Mouse (Mus musculus): Measurements from ENCODE around the gene Col6a3. TPM values are rescaled to one million over a fixed set of nuclear protein-coding genes. Genes with fewer than 3 reads are reported as not detected.
A peak's percentile ranks its signal among the peaks of the same experiment; 100 is the strongest.

The Col6a3 gene
- polyA plus RNA-seq, 1 experiment from 2014 or later, result 0.13 TPM

- ChIA-PET CTCF (no interaction called here), POLR2A (no interaction called here)
- in situ Hi-C loops (cut with MboI; ENCODE audit: low pct_unique_long_range_greater_than_20kb), result no loop called here
- no peak for ATAC-seq
- TF ChIP-seq CTCF (IDR thresholded peaks at IDR 0.05), result no peak
- no peak for DNase-seq (ENCODE audit: low read depth, low spot score)
- no peaks in the 10 kb centered on the region for H3K27me3 ChIP-seq
These were observed 43.3 kb downstream of the Col6a3 start for GRCm38 (mm10) chr1:90800466-90800865.

- ChIA-PET CTCF (no interaction called here), POLR2A (no interaction called here)
- H3K27me3 ChIP-seq, result no peaks in the 10 kb centered on the region
- no peak for TF ChIP-seq CTCF (IDR thresholded peaks at IDR 0.05)
- in situ Hi-C loops (cut with MboI; ENCODE audit: low pct_unique_long_range_greater_than_20kb), result no loop called here
- ATAC-seq (no peak), DNase-seq (ENCODE audit: low read depth, low spot score) (peak; percentile 25)
These were observed 46.4 kb downstream of the Col6a3 start for GRCm38 (mm10) chr1:90797276-90797891.

- in situ Hi-C loops (cut with MboI; ENCODE audit: low pct_unique_long_range_greater_than_20kb), result no loop called here
- no peak for TF ChIP-seq CTCF (IDR thresholded peaks at IDR 0.05)
- no peak for DNase-seq (ENCODE audit: low read depth, low spot score)
- ChIA-PET CTCF (no interaction called here), POLR2A (no interaction called here)
- no peaks in the 10 kb centered on the region for H3K27me3 ChIP-seq
- no peak for ATAC-seq
These were observed 50.4 kb downstream of the Col6a3 start for GRCm38 (mm10) chr1:90793368-90793767.

- POLR2A ChIA-PET, result no interaction called here
- no peak for DNase-seq (ENCODE audit: low read depth, low spot score)
- no peak for TF ChIP-seq CTCF (IDR thresholded peaks at IDR 0.05)
- H3K27me3 ChIP-seq, result no peaks in the 10 kb centered on the region
- CTCF ChIA-PET, result no interaction called here
- ATAC-seq, result no peak
- in situ Hi-C loops (cut with MboI; ENCODE audit: low pct_unique_long_range_greater_than_20kb), result no loop called here
These were observed 52.8 kb downstream of the Col6a3 start for GRCm38 (mm10) chr1:90790925-90791324.

DNA sequence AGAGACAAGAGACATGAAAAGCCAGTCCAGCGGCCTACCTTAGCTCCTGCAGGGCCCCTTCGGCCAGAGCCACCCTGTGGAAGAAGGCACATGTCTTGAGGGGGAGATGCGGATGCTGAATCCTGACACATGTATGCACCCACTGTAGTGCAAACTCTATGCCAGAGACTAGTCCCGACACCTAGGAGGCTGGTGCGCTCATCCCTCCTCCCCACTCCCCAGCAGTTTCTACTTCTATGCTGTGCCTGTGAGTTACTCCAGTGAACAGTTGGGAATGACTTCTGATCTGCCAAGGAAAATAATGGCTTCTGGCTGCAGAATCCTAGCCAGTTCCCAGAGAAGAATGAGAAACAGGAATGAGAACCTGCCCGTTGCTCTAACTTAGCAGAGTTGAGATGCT, 54.3 kb downstream of the Col6a3 start:
- ChIA-PET POLR2A (no interaction called here), CTCF (no interaction called here)
- ATAC-seq, result no peak
- DNase-seq (ENCODE audit: low read depth, low spot score), result no peak
- no peaks in the 10 kb centered on the region for H3K27me3 ChIP-seq
- in situ Hi-C loops (cut with MboI; ENCODE audit: low pct_unique_long_range_greater_than_20kb), result no loop called here
- TF ChIP-seq CTCF (IDR thresholded peaks at IDR 0.05), result no peak

DNA sequence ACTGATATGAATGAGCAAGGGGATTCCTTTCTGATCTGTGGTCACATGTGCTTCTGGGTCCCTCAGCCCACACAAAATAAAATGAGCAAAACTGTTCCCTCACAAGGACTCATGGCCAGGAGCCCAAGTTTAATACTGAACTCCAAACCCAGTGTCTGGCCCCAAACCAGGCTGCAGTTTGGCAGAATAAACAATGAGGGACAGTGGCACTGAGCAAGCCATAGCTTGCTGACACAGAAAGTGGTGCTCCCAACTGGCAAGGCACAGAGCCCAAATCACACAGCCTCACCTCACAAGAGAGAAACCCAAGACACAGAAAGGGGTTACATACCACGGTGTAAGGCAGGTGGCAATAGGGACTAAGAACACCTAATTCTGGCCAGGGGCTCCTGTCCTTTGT, 63.3 kb downstream of the Col6a3 start:
- DNase-seq (ENCODE audit: low read depth, low spot score) (no peak), ATAC-seq (no peak)
- ChIA-PET CTCF (no interaction called here), POLR2A (no interaction called here)
- TF ChIP-seq CTCF (IDR thresholded peaks at IDR 0.05), result no peak
- no peaks in the 10 kb centered on the region for H3K27me3 ChIP-seq
- in situ Hi-C loops (cut with MboI; ENCODE audit: low pct_unique_long_range_greater_than_20kb), result no loop called here

DNA sequence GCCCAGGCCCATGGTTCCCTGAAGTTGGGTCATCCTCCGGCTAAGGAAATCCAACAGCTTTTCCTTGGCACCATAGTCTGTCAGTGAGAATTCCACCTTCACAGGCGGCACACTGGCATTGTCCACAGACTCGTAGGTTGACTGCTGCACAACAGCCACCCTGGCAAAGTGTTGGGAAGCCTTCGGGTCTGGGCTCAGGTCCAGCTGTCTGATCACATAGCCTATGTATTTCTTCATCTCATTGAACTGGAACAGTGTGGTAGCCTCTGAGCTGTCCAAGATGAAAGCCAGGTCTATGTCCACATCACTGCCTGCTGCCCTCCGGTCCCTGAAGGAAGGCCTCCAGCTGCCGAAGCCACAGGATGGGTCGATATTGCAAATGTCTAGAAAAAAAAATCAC, 64.7 kb downstream of the Col6a3 start:
- ChIA-PET POLR2A (no interaction called here), CTCF (no interaction called here)
- no peak for TF ChIP-seq CTCF (IDR thresholded peaks at IDR 0.05)
- DNase-seq (ENCODE audit: low read depth, low spot score), result peak; percentile 46
- ATAC-seq, result no peak
- in situ Hi-C loops (cut with MboI; ENCODE audit: low pct_unique_long_range_greater_than_20kb), result no loop called here
- H3K27me3 ChIP-seq, result no peaks in the 10 kb centered on the region

GRCm38 (mm10) chr1:90775477-90776241, 68.1 kb downstream of the Col6a3 start:
- ATAC-seq (peak; percentile 37), DNase-seq (ENCODE audit: low read depth, low spot score) (peak; percentile 56)
- ChIA-PET POLR2A (no interaction called here), CTCF (no interaction called here)
- no peaks in the 10 kb centered on the region for H3K27me3 ChIP-seq
- TF ChIP-seq CTCF (IDR thresholded peaks at IDR 0.05), result no peak
- in situ Hi-C loops (cut with MboI; ENCODE audit: low pct_unique_long_range_greater_than_20kb), result no loop called here

DNA sequence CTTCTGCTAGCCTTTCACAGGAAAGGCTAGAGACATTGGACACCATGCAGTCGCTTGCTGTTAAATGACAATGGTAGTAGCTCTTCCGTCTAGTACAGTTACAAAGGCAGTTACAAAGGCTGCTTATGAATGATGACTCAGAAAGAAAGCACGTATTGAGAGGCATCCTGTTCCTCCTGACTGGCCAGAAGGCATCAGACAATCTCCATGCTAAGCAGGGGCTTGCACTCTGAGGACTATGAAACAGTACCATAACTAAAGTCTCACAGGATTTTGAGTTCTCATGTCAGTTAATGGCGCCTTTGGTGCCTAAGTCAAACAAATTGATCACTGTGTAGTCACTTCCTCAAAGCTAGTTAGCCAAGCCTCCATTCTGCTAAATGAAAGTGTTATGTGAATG, 72.6 kb downstream of the Col6a3 start:
- no peaks in the 10 kb centered on the region for H3K27me3 ChIP-seq
- DNase-seq (ENCODE audit: low read depth, low spot score) (no peak), ATAC-seq (no peak)
- POLR2A ChIA-PET, result no interaction called here
- in situ Hi-C loops (cut with MboI; ENCODE audit: low pct_unique_long_range_greater_than_20kb), result no loop called here
- TF ChIP-seq CTCF (IDR thresholded peaks at IDR 0.05), result no peak
- CTCF ChIA-PET, result no interaction called here

DNA sequence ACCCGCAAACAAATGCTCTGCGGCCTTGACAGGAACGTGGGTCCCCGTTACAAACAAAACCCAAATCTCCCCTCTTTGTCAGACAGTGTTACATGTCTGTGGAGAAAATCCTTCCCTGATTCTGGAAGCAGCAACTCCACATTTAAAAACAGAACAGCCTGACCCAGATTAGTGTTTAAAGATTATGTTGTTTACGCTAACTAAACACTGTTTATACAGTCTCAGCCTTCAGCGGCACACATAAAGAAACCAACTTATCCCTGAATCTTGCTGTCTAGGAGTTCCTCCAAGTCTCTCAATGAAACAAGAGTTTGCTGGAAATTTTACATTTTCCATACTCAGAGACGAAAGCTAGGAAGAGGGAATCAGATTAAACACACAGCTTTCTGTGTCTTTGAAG, 73.7 kb downstream of the Col6a3 start:
- ChIA-PET CTCF (no interaction called here), POLR2A (no interaction called here)
- in situ Hi-C loops (cut with MboI; ENCODE audit: low pct_unique_long_range_greater_than_20kb), result no loop called here
- H3K27me3 ChIP-seq, result no peaks in the 10 kb centered on the region
- TF ChIP-seq CTCF (IDR thresholded peaks at IDR 0.05), result no peak
- ATAC-seq, result no peak
- no peak for DNase-seq (ENCODE audit: low read depth, low spot score)

GRCm38 (mm10) chr1:90769301-90769700, 74.5 kb downstream of the Col6a3 start:
- no peaks in the 10 kb centered on the region for H3K27me3 ChIP-seq
- ChIA-PET CTCF (no interaction called here), POLR2A (no interaction called here)
- no peak for TF ChIP-seq CTCF (IDR thresholded peaks at IDR 0.05)
- DNase-seq (ENCODE audit: low read depth, low spot score) (no peak), ATAC-seq (no peak)
- in situ Hi-C loops (cut with MboI; ENCODE audit: low pct_unique_long_range_greater_than_20kb), result no loop called here

Data from Patski (cell line).